Mouse (Mus musculus) embryonic fibroblast, embryonic 13.5 days (primary cell): ENCODE data around the gene 4932438A13Rik.

Experiments used
- CTCF ChIP-seq: IDR thresholded peaks from 2 replicates; pipeline ENCODE4 v1.5.1; 2011; ENCODE audit warnings: mild to moderate bottlenecking, control low read depth, low read length, moderate library complexity, borderline replicate concordance; ENCODE audit not compliant: insufficient read depth
- POLR2A ChIP-seq: IDR thresholded peaks from 2 replicates; pipeline ENCODE4 v1.6.1; 2011; ENCODE audit warnings: low read depth, mild to moderate bottlenecking, control low read depth, low read length, moderate library complexity

GRCm38 (mm10) chr3:37039811-37040210, 176.9 kb downstream of the 4932438A13Rik start:
- no peak for TF ChIP-seq POLR2A
- TF ChIP-seq CTCF: no peak
